Mouse (Mus musculus) cerebellum, adult 9-11 months (tissue): ENCODE data around the gene Fip1l1.

ENCODE experiments used
- DNase-seq: peaks from one replicate; pipeline ENCODE4 v3.0.0; 2022

Fip1l1 gene

DNA sequence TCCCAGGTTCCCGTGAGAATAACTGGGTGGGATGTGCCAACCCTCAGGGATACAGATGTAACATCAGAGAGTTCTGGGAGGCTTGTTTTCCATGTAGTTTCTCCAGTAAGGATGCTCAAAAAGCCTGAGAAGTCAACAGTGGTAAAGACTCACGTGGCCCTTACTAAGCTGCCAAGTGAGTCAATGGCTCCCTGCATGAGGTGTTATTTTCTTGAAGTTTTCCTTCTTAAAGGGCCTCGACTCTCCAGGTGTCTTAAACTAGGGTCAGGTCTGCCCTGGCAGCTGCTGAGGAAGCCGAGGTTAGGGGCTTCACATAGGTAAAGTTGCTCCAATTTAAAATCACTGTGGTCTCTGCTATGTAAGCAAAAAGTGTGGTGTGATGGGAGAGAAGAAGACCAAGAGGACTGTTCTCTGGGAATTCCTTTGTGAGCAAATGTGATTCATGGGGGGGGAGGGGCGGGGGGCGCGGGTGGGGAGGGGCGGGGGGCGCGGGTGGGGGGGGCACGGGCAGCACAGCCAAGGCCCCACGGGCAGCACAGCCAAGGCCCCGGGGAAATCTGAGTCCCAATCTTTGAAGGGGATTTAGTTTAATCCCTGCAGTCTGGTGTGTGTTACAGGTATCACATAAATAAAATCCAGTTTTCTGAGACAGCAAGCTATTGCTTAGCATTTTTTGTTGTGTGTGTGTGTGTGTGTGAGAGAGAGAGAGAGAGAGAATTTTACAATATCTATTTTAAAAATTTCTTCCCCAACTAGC, 82.7 kb downstream of the Fip1l1 start:
- no peak for DNase-seq

DNA sequence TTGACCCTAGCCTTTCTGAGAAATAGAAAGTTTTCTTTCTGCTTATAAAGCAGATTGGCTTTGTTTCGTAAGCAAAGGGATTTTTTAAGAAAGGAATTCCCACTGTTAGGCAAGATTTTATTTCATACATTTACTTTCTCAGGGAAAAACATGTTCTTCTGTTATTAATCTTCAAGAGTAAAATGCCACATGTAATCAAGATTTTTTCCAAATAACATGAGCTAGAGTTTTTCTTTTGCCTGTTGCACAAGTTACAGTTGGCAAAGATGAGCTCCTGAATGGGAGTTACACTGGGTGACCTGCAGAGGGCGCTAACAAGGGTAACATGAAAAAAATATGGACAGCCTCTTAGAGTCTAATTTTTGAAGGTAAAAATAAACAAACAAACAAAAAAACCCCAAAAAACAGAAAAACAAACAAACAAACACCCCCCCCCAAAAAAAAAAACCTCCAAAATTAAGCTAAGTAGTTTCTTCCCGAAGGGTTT, 83.4 kb downstream of the Fip1l1 start:
- no peak for DNase-seq

DNA sequence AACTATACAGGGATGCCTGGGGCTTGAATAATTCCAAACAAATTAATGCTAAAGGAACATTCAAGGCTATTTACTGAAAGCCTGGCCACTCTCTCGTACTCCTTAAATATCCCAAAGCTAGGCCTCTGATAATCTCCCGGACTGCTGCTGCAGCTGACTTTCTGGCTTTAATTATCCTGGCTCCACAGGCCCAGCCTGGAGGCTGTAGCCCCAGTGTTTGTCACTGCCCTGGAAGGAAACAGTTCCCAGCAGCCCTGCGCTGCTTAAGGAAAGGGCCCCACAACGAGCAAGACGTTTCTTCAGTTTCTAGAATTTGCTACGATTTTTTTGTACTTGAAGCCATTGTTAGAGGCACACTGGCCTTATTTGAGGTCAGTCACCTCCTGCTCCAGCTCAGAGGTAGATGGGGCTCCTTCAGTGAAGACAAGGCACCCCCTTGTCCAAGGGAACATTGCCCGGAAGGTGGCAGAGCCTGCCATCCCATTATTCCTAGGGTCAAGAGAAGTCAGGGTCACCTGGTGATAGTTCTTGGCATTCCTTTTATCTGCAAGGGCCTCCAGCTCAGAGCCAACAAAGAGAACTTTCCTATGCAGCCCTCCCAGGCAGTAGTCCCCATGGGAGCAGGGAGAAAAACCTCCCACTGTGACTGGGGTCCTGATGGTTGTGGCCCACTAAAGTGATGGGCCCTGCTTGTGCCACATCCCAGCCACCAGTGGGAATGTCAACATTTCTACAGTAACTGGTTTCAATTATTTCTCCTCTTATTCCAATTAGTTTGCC, 86.6 kb downstream of the Fip1l1 start:
- DNase-seq, result no peak

DNA sequence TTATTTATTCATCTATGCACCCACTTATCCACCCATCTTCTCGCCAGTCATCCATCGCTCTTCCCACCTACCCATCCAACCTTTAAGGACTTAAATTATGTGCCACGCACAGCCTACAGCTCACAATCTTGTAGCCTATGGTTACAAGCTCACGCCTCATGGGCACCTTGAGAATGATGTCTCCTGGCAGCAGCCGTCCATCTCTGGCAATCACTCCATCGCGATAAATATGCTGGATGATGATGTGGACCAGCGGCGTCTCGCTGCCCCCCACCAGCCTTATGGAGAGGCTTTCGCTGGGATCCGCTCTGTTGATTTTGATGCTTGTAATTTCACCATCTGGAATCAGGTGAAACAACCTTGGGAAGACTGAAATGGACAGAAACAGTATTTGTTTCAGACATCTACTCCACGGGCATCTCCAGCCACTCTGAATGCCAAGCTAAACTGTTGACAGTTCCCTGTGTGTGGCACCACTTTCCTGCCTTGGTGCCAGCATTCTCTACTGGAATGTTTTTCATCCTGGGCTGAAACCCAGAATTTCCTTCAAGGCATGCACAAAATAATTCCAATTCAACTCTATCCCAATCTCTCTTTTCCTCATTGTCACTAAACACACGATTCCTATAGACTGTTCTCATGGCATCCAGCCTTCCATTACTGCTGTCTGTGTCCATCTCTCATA, 88.2 kb downstream of the Fip1l1 start:
- no peak for DNase-seq

DNA sequence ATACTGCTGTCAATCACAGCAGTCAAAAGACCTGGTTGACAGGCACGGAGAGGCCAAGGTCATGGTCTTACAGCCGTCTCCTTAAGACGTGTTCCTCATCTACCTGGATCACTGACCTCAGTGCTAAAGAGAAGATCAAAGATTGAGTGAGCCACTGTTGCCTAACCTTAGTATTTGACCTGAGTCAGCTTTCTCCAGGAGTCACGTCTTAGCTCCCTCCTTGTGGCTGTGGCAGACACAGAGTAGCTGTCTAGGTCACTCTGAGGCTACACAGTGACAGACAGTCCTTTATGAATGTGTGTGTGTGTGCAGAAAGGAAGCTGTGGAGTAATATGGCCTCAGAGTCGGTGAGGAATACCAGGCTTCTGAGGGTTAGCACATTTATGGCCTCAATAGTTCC, 89.1 kb downstream of the Fip1l1 start:
- DNase-seq, result no peak

DNA sequence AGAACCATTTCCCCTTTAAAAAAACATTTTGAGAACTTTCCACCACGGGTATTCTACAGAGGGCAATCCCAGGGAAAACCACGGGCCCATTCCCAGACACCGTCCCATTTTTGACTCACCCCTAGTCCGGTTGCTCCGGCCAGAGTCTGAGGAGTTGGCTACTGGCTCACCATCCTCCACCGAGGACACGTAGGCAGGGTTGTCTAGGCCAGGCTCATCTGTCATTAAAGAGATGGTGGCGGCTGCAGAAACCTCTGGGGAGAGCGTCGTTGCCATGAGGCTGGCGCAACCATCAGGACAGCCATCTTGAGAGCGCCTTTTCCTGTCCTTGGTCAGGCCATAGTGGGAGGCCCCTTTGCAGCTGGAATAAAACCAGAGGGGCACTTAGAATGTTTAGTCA, 92.8 kb downstream of the Fip1l1 start:
- DNase-seq, result no peak

DNA sequence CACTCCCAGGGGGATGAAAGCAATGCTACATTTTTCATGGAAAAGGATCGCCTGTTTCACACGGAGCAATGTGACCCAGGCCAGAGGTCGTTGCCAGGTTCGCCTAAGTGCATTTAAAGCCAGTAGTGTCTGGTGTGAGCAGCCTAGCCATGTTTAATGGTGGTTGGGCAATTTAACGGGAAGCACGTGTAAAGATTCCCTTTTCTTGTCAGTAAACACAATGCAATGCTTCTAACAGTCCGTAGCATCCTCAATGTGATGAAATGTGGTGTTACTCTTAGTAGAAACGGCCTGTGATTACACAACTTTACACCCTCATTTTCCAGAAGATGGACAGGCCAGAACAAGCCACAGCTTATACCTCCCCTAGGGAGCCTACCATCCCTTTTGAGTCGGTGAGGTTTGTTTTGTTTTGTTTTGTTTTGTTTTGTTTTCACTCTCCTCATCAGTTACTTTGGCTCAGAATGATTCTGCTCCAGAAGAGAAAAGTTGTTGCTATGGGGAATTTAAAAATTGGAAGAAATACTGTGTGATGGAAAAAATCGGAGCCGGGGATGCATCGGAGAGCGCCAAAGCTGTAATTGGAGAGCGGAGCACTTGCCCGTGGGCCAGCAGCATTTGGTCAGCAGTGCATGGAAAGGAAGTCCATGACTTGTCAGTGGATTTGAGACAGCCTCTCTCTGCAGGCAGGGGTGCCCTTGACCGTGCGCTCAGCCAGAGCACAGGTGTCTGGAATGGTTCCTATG, 97.3 kb downstream of the Fip1l1 start:
- no peak for DNase-seq

DNA sequence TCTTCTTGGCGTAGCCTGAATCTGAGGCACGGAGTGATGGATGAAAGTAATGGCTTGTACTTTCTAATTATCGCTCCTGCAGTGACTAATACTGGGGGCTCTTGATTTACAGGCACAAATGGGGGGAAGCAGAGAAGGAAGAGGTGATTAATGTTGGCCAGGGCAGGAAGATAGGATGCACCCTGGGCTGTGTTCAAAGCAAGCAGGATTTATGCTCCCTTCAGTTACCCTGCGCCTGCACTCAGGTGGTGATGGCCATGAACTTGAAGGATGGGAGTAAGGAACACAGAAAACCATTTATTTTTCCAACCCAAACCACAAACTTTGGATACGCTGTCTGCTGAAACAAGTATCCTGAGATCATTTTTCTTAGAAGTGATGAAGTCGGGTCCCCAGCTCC, 98.2 kb downstream of the Fip1l1 start:
- no peak for DNase-seq

DNA sequence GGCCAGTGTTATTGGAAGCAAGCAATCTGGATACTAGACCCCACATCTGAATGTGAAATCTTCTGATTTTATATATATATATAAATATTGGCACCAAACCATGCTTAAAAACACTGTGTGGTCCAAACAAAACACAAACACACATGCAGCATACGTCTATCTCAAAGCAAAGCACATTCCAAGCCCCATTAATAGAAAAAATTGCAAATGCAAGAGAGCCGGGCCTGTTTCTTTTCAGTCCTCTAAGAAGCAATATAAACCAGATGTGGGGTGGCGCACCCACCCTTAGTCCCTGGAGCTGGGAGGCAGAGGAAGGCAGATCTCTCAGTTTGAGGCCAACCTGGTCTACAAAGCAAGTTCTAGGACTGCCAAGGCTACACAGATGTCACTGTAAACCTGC, 99.1 kb downstream of the Fip1l1 start:
- DNase-seq, result no peak

DNA sequence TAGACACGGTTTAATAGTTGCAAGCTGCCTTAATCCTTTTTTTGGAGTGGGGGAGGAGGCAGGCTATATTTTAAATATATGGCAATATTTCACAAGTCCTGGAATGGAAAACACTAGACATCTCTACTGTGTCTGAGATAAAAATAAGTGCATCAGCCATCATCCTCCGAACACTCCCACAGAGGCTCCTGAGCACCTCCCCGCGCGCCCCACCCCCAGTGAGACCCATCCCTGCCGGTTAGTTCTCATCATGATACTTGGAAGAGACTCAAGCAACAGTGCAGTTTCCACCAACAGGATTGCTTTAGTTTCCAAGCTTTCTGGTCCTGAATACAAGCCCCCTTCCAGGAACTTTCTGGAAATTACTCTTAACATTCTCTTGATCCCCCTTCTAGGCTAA, 104.3 kb downstream of the Fip1l1 start:
- no peak for DNase-seq

DNA sequence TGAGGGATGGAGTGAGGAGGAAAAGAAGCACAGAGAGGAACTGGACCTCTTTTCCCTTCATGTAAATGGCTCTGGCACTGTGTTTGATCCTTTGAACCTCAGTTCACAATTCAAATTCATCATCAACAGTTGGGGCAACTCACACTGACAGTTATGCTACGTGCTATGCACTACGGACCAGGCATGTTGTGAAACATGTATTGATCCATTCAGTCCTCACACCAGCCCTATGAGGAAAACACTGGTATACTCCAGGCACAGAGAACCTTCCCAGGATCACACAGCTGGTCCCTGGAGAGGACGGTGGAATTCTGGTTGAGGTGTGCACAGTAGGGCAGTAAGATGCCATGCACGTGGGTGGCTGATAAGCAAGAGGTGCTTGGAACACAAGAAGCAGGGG, 105.3 kb downstream of the Fip1l1 start:
- no peak for DNase-seq

DNA sequence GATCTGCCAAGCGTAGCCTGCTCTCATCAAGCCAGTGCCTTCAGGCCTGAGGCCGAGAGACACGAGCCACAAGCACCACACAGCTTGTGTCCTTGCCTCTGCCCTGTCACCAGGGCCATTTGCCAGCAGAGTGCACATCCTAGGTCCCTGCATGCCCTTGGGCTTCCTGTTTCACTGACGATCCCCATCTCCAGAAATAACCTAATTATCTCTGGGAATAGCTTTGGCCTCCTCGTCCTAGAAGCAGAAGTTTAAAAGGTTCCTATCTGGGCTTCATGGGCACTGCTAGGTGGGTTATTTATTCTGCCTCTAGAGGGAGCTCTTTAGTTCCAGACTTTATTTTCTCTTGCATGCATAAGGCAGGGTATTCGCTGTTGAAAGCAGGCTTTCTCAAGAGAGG, 105.8 kb downstream of the Fip1l1 start:
- peak; percentile 49 for DNase-seq

DNA sequence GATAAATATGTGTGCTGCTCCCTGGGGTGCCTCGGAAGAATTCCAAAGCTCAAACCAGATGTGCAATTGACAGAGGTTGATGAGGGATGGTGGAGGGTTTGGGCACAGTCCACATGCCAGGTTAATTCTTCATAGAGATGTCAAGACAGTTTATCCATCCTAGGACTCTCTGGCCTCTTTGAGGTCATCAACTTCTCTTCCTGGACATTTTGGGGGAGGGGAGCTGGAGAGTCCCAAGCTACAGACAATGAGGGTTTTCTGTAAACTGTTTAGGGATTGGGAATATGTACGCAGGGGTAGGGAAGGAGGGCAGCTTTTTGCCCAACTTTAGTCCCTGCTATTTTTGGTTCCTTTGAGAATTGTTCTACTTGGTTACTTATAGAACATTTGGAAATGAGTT, 107.0 kb downstream of the Fip1l1 start:
- DNase-seq, result no peak

DNA sequence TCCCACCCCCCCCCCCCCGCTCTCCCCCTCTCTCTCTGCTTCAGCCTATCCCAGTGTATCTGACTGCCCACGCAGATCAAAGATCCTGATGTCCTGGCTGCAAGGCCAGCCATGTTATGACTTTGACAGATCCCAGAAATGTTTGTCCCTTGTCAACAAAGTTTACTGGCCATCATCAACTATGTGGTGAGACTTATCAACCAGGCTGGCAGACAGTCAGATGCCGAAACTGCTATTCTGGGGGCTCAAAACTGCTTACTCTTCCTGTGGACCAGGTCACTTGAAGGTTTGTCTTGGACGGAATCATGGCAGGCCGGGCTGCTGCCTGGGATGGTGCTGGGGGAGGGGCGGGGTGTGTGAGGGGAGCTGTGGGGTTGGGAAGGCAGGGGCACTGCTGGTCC, 112.3 kb downstream of the Fip1l1 start:
- DNase-seq, result no peak

DNA sequence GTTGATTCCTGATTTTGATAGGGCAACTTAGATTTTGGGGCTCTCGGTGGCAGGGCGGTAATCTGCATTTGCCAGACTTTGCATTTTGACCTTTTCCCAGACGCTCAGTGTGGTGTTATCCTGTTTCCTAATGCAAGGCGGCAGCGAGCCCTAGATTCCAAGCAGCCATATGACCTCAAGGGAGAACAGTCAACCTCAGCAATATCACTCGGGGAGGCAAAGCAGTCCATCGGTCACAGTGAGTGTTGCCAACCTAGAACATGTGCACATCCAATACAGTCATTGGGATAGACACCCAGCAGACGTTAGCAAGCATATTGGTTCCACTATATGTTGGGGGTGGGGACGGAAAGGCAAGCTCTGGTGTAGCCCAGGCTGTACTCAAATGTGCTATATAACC, 113.0 kb downstream of the Fip1l1 start:
- no peak for DNase-seq
